Mouse (Mus musculus): ENCODE results near the gene Tbx3. TPM values are rescaled to one million over a fixed set of nuclear protein-coding genes. Genes with fewer than 3 reads are reported as not detected.

Gene Tbx3
- polyA plus RNA-seq, 1 experiment from 2014 or later = 5.1 TPM

DNA sequence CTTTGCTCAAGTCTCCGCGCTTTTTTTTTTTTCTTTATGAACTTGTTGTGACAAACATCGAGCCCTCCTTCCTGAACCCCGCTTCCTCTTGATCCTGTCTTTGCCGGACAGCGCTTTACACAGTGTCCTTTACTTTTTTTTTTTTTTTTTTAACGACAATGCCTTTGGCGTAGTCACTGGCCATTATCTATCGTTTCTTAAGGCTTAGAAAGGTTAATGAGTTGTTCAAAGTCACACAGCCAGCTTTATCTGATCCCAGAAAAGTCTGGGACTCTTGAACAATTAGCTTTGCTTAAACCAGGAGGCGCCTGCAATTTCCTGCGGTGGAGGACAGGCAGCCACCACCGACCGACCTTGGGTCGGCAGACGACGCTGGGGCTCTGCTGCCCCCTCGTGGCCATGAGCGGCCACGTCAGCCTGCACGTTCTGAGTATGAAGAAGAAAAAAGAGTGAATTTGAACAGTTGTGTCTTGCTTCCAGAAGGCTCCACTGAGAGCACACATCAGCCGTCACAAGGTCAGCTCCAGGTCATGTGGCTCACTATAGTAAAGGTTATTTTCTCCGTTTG is 42.3 kb downstream of the Tbx3 start:
- Histone ChIP-seq H3K9me3 (ENCODE audit: control insufficient read depth, low read length) (no peaks in the 10 kb centered on the region), H3K4me1 (replicated peaks; ENCODE audit: control insufficient read depth, insufficient read depth, low read length) (no peaks in the 10 kb centered on the region), H3K9ac (ENCODE audit: low read depth, low read length) (no peak overlapping the region), H3K27ac (ENCODE audit: low read depth, low read length) (no peak overlapping the region), H3K27me3 (ENCODE audit: control insufficient read depth, insufficient read depth, low read length) (peaks cover 46% of the 10 kb centered on the region), H3K36me3 (ENCODE audit: control insufficient read depth, insufficient read depth, low read length) (no peaks in the 10 kb centered on the region), H3K4me3 (ENCODE audit: low read depth, low read length) (no peak overlapping the region), H3K4me2 (replicated peaks; ENCODE audit: low read depth, low read length) (no peak overlapping the region)
- peak; percentile 90 for DNase-seq (ENCODE audit: low spot score)
- WGBS = 10% methylated on average over 22 of the region's 22 CpGs
- no peak for ATAC-seq (ENCODE audit: low FRiP score)

DNA sequence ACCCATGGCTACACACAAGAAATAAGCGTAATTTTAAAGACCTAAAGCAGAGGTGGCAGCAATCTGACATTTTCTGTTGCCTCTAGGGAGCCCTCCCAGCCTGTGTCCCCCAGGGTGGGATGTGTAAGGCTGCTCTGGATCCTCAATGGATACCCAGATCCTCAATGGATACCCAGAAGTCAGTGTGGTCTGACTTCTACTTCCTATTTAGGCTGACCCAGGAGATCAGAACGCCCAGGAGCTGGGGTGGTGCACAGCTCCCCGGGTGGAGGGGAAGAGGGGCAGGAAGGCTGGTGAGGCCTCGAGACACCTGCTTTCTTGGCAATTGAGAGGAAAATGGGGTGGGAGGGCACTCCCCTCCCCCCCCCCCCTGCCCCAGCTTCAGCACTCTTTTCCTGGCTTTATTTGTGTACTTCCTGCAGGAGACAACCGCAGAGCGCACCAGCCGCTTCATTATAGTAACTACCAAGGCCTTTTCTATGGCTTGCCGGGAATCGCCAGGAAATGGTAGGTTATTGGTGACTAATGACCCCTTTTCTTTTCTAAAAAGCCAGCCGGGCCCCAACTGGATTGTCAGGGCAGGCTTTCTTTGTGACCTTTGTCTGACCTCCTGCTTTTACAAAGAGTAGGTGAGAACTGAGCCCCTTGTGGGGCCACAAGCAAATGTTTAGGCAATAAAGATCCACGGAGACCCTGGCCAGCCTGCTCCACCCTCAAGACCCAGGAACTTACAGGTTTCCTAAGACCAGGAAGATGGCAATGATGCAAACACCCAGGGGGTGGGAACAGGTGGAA is 50.2 kb downstream of the Tbx3 start:
- DNase-seq (ENCODE audit: low spot score) (no peak), ATAC-seq (ENCODE audit: low FRiP score) (no peak)
- Histone ChIP-seq H3K4me2 (replicated peaks; ENCODE audit: low read depth, low read length) (no peak overlapping the region), H3K27me3 (ENCODE audit: control insufficient read depth, insufficient read depth, low read length) (no peaks in the 10 kb centered on the region), H3K36me3 (ENCODE audit: control insufficient read depth, insufficient read depth, low read length) (no peaks in the 10 kb centered on the region), H3K4me3 (ENCODE audit: low read depth, low read length) (no peak overlapping the region), H3K9ac (ENCODE audit: low read depth, low read length) (no peak overlapping the region), H3K4me1 (replicated peaks; ENCODE audit: control insufficient read depth, insufficient read depth, low read length) (no peaks in the 10 kb centered on the region), H3K9me3 (ENCODE audit: control insufficient read depth, low read length) (no peaks in the 10 kb centered on the region), H3K27ac (ENCODE audit: low read depth, low read length) (no peak overlapping the region)
- 33% methylated on average over 10 of the region's 11 CpGs for WGBS

DNA sequence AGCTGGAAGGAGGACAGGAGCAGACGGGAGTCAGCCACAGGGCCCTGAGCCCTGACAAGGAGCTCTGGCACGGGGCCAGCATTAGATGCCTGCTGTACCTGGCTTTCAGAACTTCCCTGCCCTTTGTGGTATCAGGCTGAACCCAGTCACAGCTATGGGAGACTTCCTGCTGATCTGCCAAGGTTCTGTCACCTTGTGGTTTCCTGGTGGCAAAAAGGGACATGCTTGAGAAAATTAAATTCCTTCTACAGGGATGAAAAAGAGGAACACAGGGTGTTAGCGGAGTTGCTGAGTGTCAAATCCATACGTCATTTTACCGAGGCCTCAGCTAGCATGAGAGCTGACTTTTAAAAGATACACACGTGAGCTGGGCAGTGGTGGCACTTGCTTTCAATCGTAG is 62.5 kb downstream of the Tbx3 start:
- no peak overlapping the region for H3K27ac ChIP-seq (ENCODE audit: low read depth, low read length)
- H3K27me3 ChIP-seq (ENCODE audit: control insufficient read depth, insufficient read depth, low read length) = no peaks in the 10 kb centered on the region
- no peak overlapping the region for H3K9ac ChIP-seq (ENCODE audit: low read depth, low read length)
- no peak overlapping the region for H3K4me3 ChIP-seq (ENCODE audit: low read depth, low read length)
- H3K36me3 ChIP-seq (ENCODE audit: control insufficient read depth, insufficient read depth, low read length) = no peaks in the 10 kb centered on the region
- WGBS = 71% methylated on average over 7 of the region's 7 CpGs
- no peaks in the 10 kb centered on the region for H3K9me3 ChIP-seq (ENCODE audit: control insufficient read depth, low read length)
- no peak overlapping the region for H3K4me2 ChIP-seq (replicated peaks; ENCODE audit: low read depth, low read length)
- no peaks in the 10 kb centered on the region for H3K4me1 ChIP-seq (replicated peaks; ENCODE audit: control insufficient read depth, insufficient read depth, low read length)
- no peak for DNase-seq (ENCODE audit: low spot score)
- ATAC-seq (ENCODE audit: low FRiP score) = no peak

Other genes starting within 250 kb of the Tbx3 start
- gene Tbx5, start 162.0 kb downstream of the Tbx3 start, polyA plus RNA-seq (2014; fragmentation: Nextera tagmentation; extraction: Ambion mirVana) = not detected in 2 replicates